Mouse (Mus musculus): Measurements from ENCODE around the gene Flii. TPM values are rescaled to one million over a fixed set of nuclear protein-coding genes. Genes with fewer than 3 reads are reported as not detected.

Flii gene
- polyA plus RNA-seq, 1 experiment from 2014 or later = 64.2 TPM

- WGBS = 95% methylated on average over 18 of the region's 18 CpGs
- no peak overlapping the region for H3K4me2 ChIP-seq
- ATAC-seq = no peak
Observed at GRCm38 (mm10) chr11:60712040-60712439, 15.0 kb downstream of the Flii start.

GRCm38 (mm10) chr11:60711218-60711617 is 15.8 kb downstream of the Flii start:
- WGBS = 95% methylated on average over 17 of the region's 17 CpGs

More at GRCm38 (mm10) chr11:60712040-60712439, 15.0 kb downstream of the Flii start:
- no peak overlapping the region for H3K27ac ChIP-seq
- no peaks in the 10 kb centered on the region for H3K9me3 ChIP-seq (replicated peaks)
- no peaks in the 10 kb centered on the region for H3K27me3 ChIP-seq
- peaks cover 100% of the 10 kb centered on the region for H3K36me3 ChIP-seq (ENCODE audit: poor library complexity, severe bottlenecking)
- no peaks in the 10 kb centered on the region for H3K4me1 ChIP-seq
- no peak overlapping the region for H3K9ac ChIP-seq
- no peak overlapping the region for H3K4me3 ChIP-seq

GRCm38 (mm10) chr11:60709481-60710465 is 17.3 kb downstream of the Flii start:
- Histone ChIP-seq H3K4me2 (no peak overlapping the region), H3K9ac (no peak overlapping the region), H3K4me1 (no peaks in the 10 kb centered on the region), H3K36me3 (ENCODE audit: poor library complexity, severe bottlenecking) (peaks cover 100% of the 10 kb centered on the region), H3K9me3 (replicated peaks) (no peaks in the 10 kb centered on the region), H3K4me3 (no peak overlapping the region), H3K27me3 (no peaks in the 10 kb centered on the region), H3K27ac (no peak overlapping the region)
- no peak for ATAC-seq
- 93% methylated on average over 45 of the region's 45 CpGs for WGBS

More at GRCm38 (mm10) chr11:60711218-60711617, 15.8 kb downstream of the Flii start:
- no peak overlapping the region for H3K9ac ChIP-seq
- no peaks in the 10 kb centered on the region for H3K4me1 ChIP-seq
- ATAC-seq = no peak
- H3K27ac ChIP-seq = no peak overlapping the region; the same call in 1 of the 2 replicates
- H3K4me2 ChIP-seq = no peak overlapping the region
- peaks cover 100% of the 10 kb centered on the region for H3K36me3 ChIP-seq (ENCODE audit: poor library complexity, severe bottlenecking)
- H3K9me3 ChIP-seq (replicated peaks) = no peaks in the 10 kb centered on the region
- H3K27me3 ChIP-seq = no peaks in the 10 kb centered on the region
- H3K4me3 ChIP-seq = no peak overlapping the region

GRCm38 (mm10) chr11:60708631-60709030 is 18.4 kb downstream of the Flii start:
- no peak for ATAC-seq
- 89% methylated on average over 10 of the region's 10 CpGs for WGBS
- H3K27ac ChIP-seq = no peak overlapping the region
- peaks cover 3% of the 10 kb centered on the region; the same call in 1 of the 2 replicates for H3K4me1 ChIP-seq
- no peak overlapping the region for H3K9ac ChIP-seq
- H3K4me3 ChIP-seq = no peak overlapping the region
- H3K4me2 ChIP-seq = no peak overlapping the region
- no peaks in the 10 kb centered on the region for H3K27me3 ChIP-seq
- H3K36me3 ChIP-seq (ENCODE audit: poor library complexity, severe bottlenecking) = peaks cover 100% of the 10 kb centered on the region
- H3K9me3 ChIP-seq (replicated peaks) = no peaks in the 10 kb centered on the region

- H3K27ac ChIP-seq = no peak overlapping the region
- H3K4me3 ChIP-seq = no peak overlapping the region
- 82% methylated on average over 3 of the region's 3 CpGs for WGBS
- peaks cover 12% of the 10 kb centered on the region for H3K4me1 ChIP-seq
- no peak for ATAC-seq
- no peaks in the 10 kb centered on the region for H3K27me3 ChIP-seq
- no peak overlapping the region for H3K9ac ChIP-seq
- H3K4me2 ChIP-seq = no peak overlapping the region
- H3K36me3 ChIP-seq (ENCODE audit: poor library complexity, severe bottlenecking) = peaks cover 96% of the 10 kb centered on the region
- H3K9me3 ChIP-seq (replicated peaks) = no peaks in the 10 kb centered on the region
Observed at GRCm38 (mm10) chr11:60707672-60708071, 19.4 kb downstream of the Flii start.

- H3K27ac ChIP-seq = no peak overlapping the region
- H3K27me3 ChIP-seq = no peaks in the 10 kb centered on the region
- ATAC-seq = no peak
- no peak overlapping the region for H3K4me3 ChIP-seq
- no peak overlapping the region for H3K9ac ChIP-seq
- H3K4me2 ChIP-seq = no peak overlapping the region
- H3K4me1 ChIP-seq = peaks cover 20% of the 10 kb centered on the region
- H3K9me3 ChIP-seq (replicated peaks) = no peaks in the 10 kb centered on the region
- WGBS = 91% methylated on average over 14 of the region's 14 CpGs
- peaks cover 91% of the 10 kb centered on the region for H3K36me3 ChIP-seq (ENCODE audit: poor library complexity, severe bottlenecking)
Observed at GRCm38 (mm10) chr11:60706696-60707480, 20.2 kb downstream of the Flii start.

- ATAC-seq = no peak
- peaks cover 28% of the 10 kb centered on the region for H3K4me1 ChIP-seq
Observed at GRCm38 (mm10) chr11:60706076-60706475, 21.0 kb downstream of the Flii start.

GRCm38 (mm10) chr11:60705255-60705654 is 21.8 kb downstream of the Flii start:
- WGBS = 92% methylated on average over 3 of the region's 3 CpGs
- H3K4me3 ChIP-seq = no peak overlapping the region

More at GRCm38 (mm10) chr11:60706076-60706475, 21.0 kb downstream of the Flii start:
- Histone ChIP-seq H3K36me3 (ENCODE audit: poor library complexity, severe bottlenecking) (peaks cover 83% of the 10 kb centered on the region), H3K27ac (no peak overlapping the region), H3K9ac (no peak overlapping the region), H3K4me3 (no peak overlapping the region), H3K4me2 (no peak overlapping the region), H3K27me3 (no peaks in the 10 kb centered on the region), H3K9me3 (replicated peaks) (no peaks in the 10 kb centered on the region)
- WGBS = 89% methylated on average over 7 of the region's 7 CpGs

GRCm38 (mm10) chr11:60704023-60704880 is 22.8 kb downstream of the Flii start:
- Histone ChIP-seq H3K9ac (no peak overlapping the region), H3K36me3 (ENCODE audit: poor library complexity, severe bottlenecking) (peaks cover 65% of the 10 kb centered on the region), H3K4me3 (no peak overlapping the region), H3K9me3 (replicated peaks) (no peaks in the 10 kb centered on the region), H3K27ac (no peak overlapping the region), H3K4me1 (peaks cover 37% of the 10 kb centered on the region), H3K27me3 (no peaks in the 10 kb centered on the region), H3K4me2 (no peak overlapping the region)
- ATAC-seq = no peak
- 95% methylated on average over 19 of the region's 19 CpGs for WGBS

More at GRCm38 (mm10) chr11:60705255-60705654, 21.8 kb downstream of the Flii start:
- Histone ChIP-seq H3K27me3 (no peaks in the 10 kb centered on the region), H3K27ac (no peak overlapping the region), H3K36me3 (ENCODE audit: poor library complexity, severe bottlenecking) (peaks cover 75% of the 10 kb centered on the region), H3K4me2 (no peak overlapping the region), H3K9me3 (replicated peaks) (no peaks in the 10 kb centered on the region), H3K9ac (no peak overlapping the region), H3K4me1 (peaks cover 37% of the 10 kb centered on the region)
- ATAC-seq = no peak

- peaks cover 54% of the 10 kb centered on the region for H3K36me3 ChIP-seq (ENCODE audit: poor library complexity, severe bottlenecking)
- no peaks in the 10 kb centered on the region for H3K27me3 ChIP-seq
- H3K4me3 ChIP-seq = no peak overlapping the region
- H3K4me2 ChIP-seq = peak overlapping the region; percentile 92
- peak overlapping the region; percentile 21; the same call in 1 of the 2 replicates for H3K9ac ChIP-seq
- peak overlapping the region; percentile 36 for H3K27ac ChIP-seq
- 18% methylated on average over 4 of the region's 4 CpGs for WGBS
- ATAC-seq = no peak
- H3K4me1 ChIP-seq = peaks cover 47% of the 10 kb centered on the region
- H3K9me3 ChIP-seq (replicated peaks) = no peaks in the 10 kb centered on the region
Observed at GRCm38 (mm10) chr11:60703131-60703530, 23.9 kb downstream of the Flii start.

- Histone ChIP-seq H3K4me2 (peak overlapping the region; percentile 92), H3K4me3 (peak overlapping the region; percentile 13; the same call in 1 of the 2 replicates), H3K9ac (peak overlapping the region; percentile 26; the same call in 1 of the 2 replicates), H3K9me3 (replicated peaks) (no peaks in the 10 kb centered on the region), H3K4me1 (peaks cover 47% of the 10 kb centered on the region), H3K27ac (no peak overlapping the region), H3K36me3 (ENCODE audit: poor library complexity, severe bottlenecking) (peaks cover 38% of the 10 kb centered on the region), H3K27me3 (no peaks in the 10 kb centered on the region)
- no peak for ATAC-seq
- 88% methylated on average over 2 of the region's 4 CpGs for WGBS
Observed at GRCm38 (mm10) chr11:60701611-60702010, 25.5 kb downstream of the Flii start.

Measured in forebrain, embryonic 13.5 days (tissue).